Mouse (Mus musculus) right cerebral cortex, postnatal 10 days (tissue): Measurements from ENCODE around the gene Gpm6a.
A peak's percentile ranks its signal among the peaks of the same experiment; 100 is the strongest.

Experiments used
- DNase-seq, 2 experiments: peaks; one replicate each; pipeline ENCODE4 v3.0.0; 2021; ENCODE audit warnings: low spot score in 2 of 2

Gpm6a gene

GRCm38 (mm10) chr8:54954741-54955455 is at the start of gene Gpm6a:
TSS of gene Gpm6a (plus strand) at chr8:54954843.
- peak; percentile 86 to 93 for DNase-seq

GRCm38 (mm10) chr8:54912891-54913290 is 41.8 kb upstream of the Gpm6a start:
- DNase-seq, result no peak

- DNase-seq, result no peak
Measured at GRCm38 (mm10) chr8:54917710-54918109, 36.9 kb upstream of the Gpm6a start.

GRCm38 (mm10) chr8:54922160-54922855 is 32.3 kb upstream of the Gpm6a start:
- peak in 1 of 2 experiments; percentile 35 for DNase-seq

GRCm38 (mm10) chr8:54924936-54925335 is 29.7 kb upstream of the Gpm6a start:
- no peak for DNase-seq

GRCm38 (mm10) chr8:54932306-54932705 is 22.3 kb upstream of the Gpm6a start:
- DNase-seq, result no peak

- DNase-seq, result no peak
Measured at GRCm38 (mm10) chr8:54953351-54953750, 1.3 kb upstream of the Gpm6a start.

- DNase-seq, result no peak
Measured at GRCm38 (mm10) chr8:54954030-54954429, 613 bp upstream of the Gpm6a start.

GRCm38 (mm10) chr8:54955456-54955800 is 785 bp downstream of the Gpm6a start:
- DNase-seq, result no peak

GRCm38 (mm10) chr8:54955935-54956573 is 1.4 kb downstream of the Gpm6a start:
- DNase-seq, result no peak

GRCm38 (mm10) chr8:54956787-54957186 is 2.1 kb downstream of the Gpm6a start:
- DNase-seq, result no peak

- DNase-seq, result no peak
Measured at GRCm38 (mm10) chr8:54957506-54957905, 2.9 kb downstream of the Gpm6a start.

GRCm38 (mm10) chr8:54961571-54961970 is 6.9 kb downstream of the Gpm6a start:
- no peak for DNase-seq

- DNase-seq, result no peak
Measured at GRCm38 (mm10) chr8:54975020-54975419, 20.4 kb downstream of the Gpm6a start.

GRCm38 (mm10) chr8:54975506-54975905 is 20.9 kb downstream of the Gpm6a start:
- DNase-seq, result no peak

- no peak for DNase-seq
Measured at GRCm38 (mm10) chr8:54975927-54976326, 21.3 kb downstream of the Gpm6a start.

- DNase-seq, result no peak
Measured at GRCm38 (mm10) chr8:54976663-54977062, 22.0 kb downstream of the Gpm6a start.

GRCm38 (mm10) chr8:54986791-54987190 is 32.1 kb downstream of the Gpm6a start:
- peak in 1 of 2 experiments; percentile 56 for DNase-seq

GRCm38 (mm10) chr8:54989093-54989492 is 34.5 kb downstream of the Gpm6a start:
- peak in 1 of 2 experiments; percentile 61 for DNase-seq

GRCm38 (mm10) chr8:54991840-54992609 is 37.4 kb downstream of the Gpm6a start:
- no peak for DNase-seq

GRCm38 (mm10) chr8:54995662-54996061 is 41.0 kb downstream of the Gpm6a start:
- DNase-seq, result no peak

GRCm38 (mm10) chr8:55002398-55002797 is 47.8 kb downstream of the Gpm6a start:
- DNase-seq, result no peak
